Mouse (Mus musculus) ES-Bruce4 (cell line): ENCODE measurements around the gene Pitx1. TPM values are rescaled to one million over a fixed set of nuclear protein-coding genes. Genes with fewer than 3 reads are reported as not detected.
A peak's percentile ranks its signal among the peaks of the same experiment; 100 is the strongest.

Experiments used
- H3K27ac ChIP-seq: 2 replicates; pipeline ENCODE4 v1.5.1; 2012; ENCODE audit warnings: low read length, inconsistent platforms; ENCODE audit not compliant: insufficient read depth
- H3K27me3 ChIP-seq: 2 replicates; pipeline ENCODE4 v1.6.1; 2012; ENCODE audit warnings: mild to moderate bottlenecking, low read length, inconsistent platforms; ENCODE audit not compliant: control insufficient read depth, poor library complexity, insufficient read depth, severe bottlenecking
- H3K36me3 ChIP-seq: 2 replicates; pipeline ENCODE4 v1.6.1; 2012; ENCODE audit warnings: inconsistent platforms, mild to moderate bottlenecking, low read length, moderate library complexity; ENCODE audit not compliant: control insufficient read depth, poor library complexity, insufficient read depth, severe bottlenecking
- H3K4me1 ChIP-seq: one replicate; pipeline ENCODE4 v1.8.1; 2011; ENCODE audit warnings: low read length; ENCODE audit not compliant: control insufficient read depth, insufficient read depth
- H3K4me3 ChIP-seq: 2 replicates; pipeline ENCODE4 v1.5.1; 2011; ENCODE audit warnings: low read depth, mild to moderate bottlenecking, low read length
- H3K9ac ChIP-seq: 2 replicates; pipeline ENCODE4 v1.6.1; 2012; ENCODE audit warnings: low read depth, mild to moderate bottlenecking, inconsistent platforms; ENCODE audit not compliant: poor library complexity, severe bottlenecking
- H3K9me3 ChIP-seq: replicated peaks from 2 replicates; pipeline ENCODE4 v1.6.1; 2012; ENCODE audit warnings: mild to moderate bottlenecking, low read length, inconsistent platforms; ENCODE audit not compliant: control insufficient read depth, poor library complexity, insufficient read depth, severe bottlenecking
- CTCF ChIP-seq: IDR thresholded peaks from one replicate; pipeline ENCODE4 v1.8.1; 2011; ENCODE audit warnings: low read depth, low read length
- EP300 ChIP-seq: IDR thresholded peaks from 2 replicates; pipeline ENCODE4 v1.6.1; 2011; ENCODE audit warnings: low read depth, low read length; ENCODE audit not compliant: insufficient read depth
- POLR2A ChIP-seq: IDR thresholded peaks from one replicate; pipeline ENCODE4 v1.8.1; 2011; ENCODE audit warnings: low read length; ENCODE audit not compliant: insufficient read depth
- polyA plus RNA-seq: library from polyadenylated mRNA; stranded (reverse); fragments of >200 nt; gene quantifications from 2 replicates; pipeline ENCODE4 v1.2.4, GENCODE M21; 2011; ENCODE audit warnings: low read depth; ENCODE audit not compliant: missing spikeins, insufficient read depth, insufficient read length

The Pitx1 gene
- polyA plus RNA-seq, 1 experiment = 0.33 TPM

- H3K27me3 ChIP-seq = peaks cover 71% of the 10 kb centered on the region
- no peak overlapping the region for H3K9ac ChIP-seq
- TF ChIP-seq POLR2A (no peak), EP300 (no peak), CTCF (no peak)
- H3K27ac ChIP-seq = no peak overlapping the region
- no peaks in the 10 kb centered on the region for H3K9me3 ChIP-seq
- no peak overlapping the region for H3K4me3 ChIP-seq
- H3K36me3 ChIP-seq = no peaks in the 10 kb centered on the region
- H3K4me1 ChIP-seq = no peaks in the 10 kb centered on the region
Measured at GRCm38 (mm10) chr13:55829018-55829655, 6.9 kb downstream of the Pitx1 start.

GRCm38 (mm10) chr13:55828141-55829017 is 7.6 kb downstream of the Pitx1 start:
- Histone ChIP-seq H3K9ac (no peak overlapping the region), H3K27me3 (peaks cover 65% of the 10 kb centered on the region), H3K9me3 (no peaks in the 10 kb centered on the region), H3K27ac (no peak overlapping the region), H3K4me1 (no peaks in the 10 kb centered on the region), H3K4me3 (peak overlapping the region; percentile 13), H3K36me3 (no peaks in the 10 kb centered on the region)
- no peak for TF ChIP-seq CTCF
- no peak for TF ChIP-seq EP300
- TF ChIP-seq POLR2A = no peak

- Histone ChIP-seq H3K27ac (no peak overlapping the region), H3K27me3 (peaks cover 63% of the 10 kb centered on the region), H3K36me3 (no peaks in the 10 kb centered on the region), H3K4me3 (no peak overlapping the region), H3K9ac (no peak overlapping the region), H3K4me1 (no peaks in the 10 kb centered on the region), H3K9me3 (no peaks in the 10 kb centered on the region)
- TF ChIP-seq CTCF = no peak
- no peak for TF ChIP-seq EP300
- TF ChIP-seq POLR2A = no peak
Measured at GRCm38 (mm10) chr13:55827679-55828140, 8.3 kb downstream of the Pitx1 start.

GRCm38 (mm10) chr13:55826796-55827678 is 9.0 kb downstream of the Pitx1 start:
- Histone ChIP-seq H3K9ac (no peak overlapping the region), H3K27me3 (peaks cover 56% of the 10 kb centered on the region), H3K9me3 (no peaks in the 10 kb centered on the region), H3K36me3 (no peaks in the 10 kb centered on the region), H3K4me1 (no peaks in the 10 kb centered on the region), H3K27ac (no peak overlapping the region), H3K4me3 (no peak overlapping the region)
- no peak for TF ChIP-seq CTCF
- no peak for TF ChIP-seq EP300
- TF ChIP-seq POLR2A = no peak

- H3K9ac ChIP-seq = peak overlapping the region; percentile 4; the same call in 1 of the 2 replicates
- TF ChIP-seq CTCF (no peak), POLR2A (no peak), EP300 (no peak)
- no peaks in the 10 kb centered on the region for H3K36me3 ChIP-seq
- peaks cover 48% of the 10 kb centered on the region for H3K27me3 ChIP-seq
- H3K27ac ChIP-seq = no peak overlapping the region
- H3K9me3 ChIP-seq = no peaks in the 10 kb centered on the region
- peak overlapping the region; percentile 21 for H3K4me3 ChIP-seq
- H3K4me1 ChIP-seq = no peaks in the 10 kb centered on the region
Measured at GRCm38 (mm10) chr13:55826008-55826671, 9.9 kb downstream of the Pitx1 start.
